Mouse (Mus musculus) gastrocnemius, postnatal 36 days (tissue): ENCODE data around the gene Krtap15. TPM values are rescaled to one million over a fixed set of nuclear protein-coding genes. Genes with fewer than 3 reads are reported as not detected.
A peak's percentile ranks its signal among the peaks of the same experiment; 100 is the strongest.

ENCODE experiments used
- DNase-seq, 2 experiments: peaks; one replicate each; pipeline ENCODE4 v3.0.0; 2022
- intact Hi-C: fragments of 180-260 bp; cut with DNase I; formaldehyde crosslinking; loops from one replicate; pipeline ENCODE4 v1.15.1; 2025
- long read RNA-seq, 2 experiments: library from polyadenylated mRNA; stranded (forward); transcript quantifications; one replicate each; pipeline ENCODE4 v2.0.0; 2021
- total RNA-seq, 2 experiments: library from RNA; stranded (reverse); gene quantifications; 2 replicates each; pipeline ENCODE4 v1.2.3; 2021

The Krtap15 gene
- not detected for total RNA-seq
- long read RNA-seq, experiment 1, result 0 reads
- long read RNA-seq, experiment 2, result 0 reads

- peak; percentile 25 to 28 for DNase-seq
- intact Hi-C loops, result loop anchor here (5.0 kb wide), 1 partner anchor 163 kb away; no protein-coding TSS in a partner anchor
These were observed at the start of gene Krtap15 for GRCm38 (mm10) chr16:88820066-88820465. Gene Krtap15, plus strand, starts transcription at chr16:88820215.

- no peak for DNase-seq
- intact Hi-C loops, result no loop called here
These were observed 45.9 kb upstream of the Krtap15 start, which contains the start of gene 2310057N15Rik for GRCm38 (mm10) chr16:88774106-88774505. Gene 2310057N15Rik, minus strand, starts transcription at chr16:88774206.

- no peak for DNase-seq
- intact Hi-C loops, result no loop called here
These were observed 42.4 kb upstream of the Krtap15 start, which contains the start of gene Gm5965 for GRCm38 (mm10) chr16:88777596-88777995. Gene Gm5965, plus strand, starts transcription at chr16:88777896.

- intact Hi-C loops, result no loop called here
- DNase-seq, result no peak
These were observed 33.2 kb upstream of the Krtap15 start for GRCm38 (mm10) chr16:88786786-88787185.

GRCm38 (mm10) chr16:88811827-88812226 lies 8.2 kb upstream of the Krtap15 start, which contains the start of gene Gm20741:
Gene Gm20741, minus strand, starts transcription at chr16:88812220.
- intact Hi-C loops, result no loop called here
- DNase-seq, result no peak

GRCm38 (mm10) chr16:88823736-88824135 lies 3.7 kb downstream of the Krtap15 start:
- intact Hi-C loops, result loop anchor here (5.0 kb wide), 1 partner anchor 166 kb away; no protein-coding TSS in a partner anchor

GRCm38 (mm10) chr16:88826095-88826652 lies 6.2 kb downstream of the Krtap15 start, which contains the start of gene Krtap14:
Gene Krtap14, minus strand, starts transcription at chr16:88826145.
- intact Hi-C loops, result no loop called here

More at GRCm38 (mm10) chr16:88823736-88824135, 3.7 kb downstream of the Krtap15 start:
- DNase-seq, result no peak

GRCm38 (mm10) chr16:88826978-88827377 lies 7.0 kb downstream of the Krtap15 start:
- intact Hi-C loops, result no loop called here
- no peak for DNase-seq

More at GRCm38 (mm10) chr16:88826095-88826652, 6.2 kb downstream of the Krtap15 start, which contains the start of gene Krtap14:
- DNase-seq, result no peak

GRCm38 (mm10) chr16:88847363-88847762 lies 27.3 kb downstream of the Krtap15 start:
- intact Hi-C loops, result no loop called here

GRCm38 (mm10) chr16:88848558-88848957 lies 28.5 kb downstream of the Krtap15 start:
- DNase-seq, result no peak
- intact Hi-C loops, result no loop called here

More at GRCm38 (mm10) chr16:88847363-88847762, 27.3 kb downstream of the Krtap15 start:
- DNase-seq, result no peak

GRCm38 (mm10) chr16:88851450-88851849 lies 31.4 kb downstream of the Krtap15 start:
- no peak for DNase-seq
- intact Hi-C loops, result loop anchor here (5.0 kb wide), 1 partner anchor 194 kb away; no protein-coding TSS in a partner anchor

GRCm38 (mm10) chr16:88864887-88865407 lies 44.9 kb downstream of the Krtap15 start:
- intact Hi-C loops, result no loop called here
- DNase-seq, result no peak

GRCm38 (mm10) chr16:88869311-88869710 lies 49.3 kb downstream of the Krtap15 start, which contains the start of gene Krtap19-1:
Gene Krtap19-1, minus strand, starts transcription at chr16:88869411.
- intact Hi-C loops, result no loop called here
- no peak for DNase-seq

- no peak for DNase-seq
- intact Hi-C loops, result no loop called here
These were observed 54.2 kb downstream of the Krtap15 start, which contains the start of gene Krtap19-2 for GRCm38 (mm10) chr16:88874169-88874568. Gene Krtap19-2, minus strand, starts transcription at chr16:88874269.

- intact Hi-C loops, result no loop called here
- no peak for DNase-seq
These were observed 57.9 kb downstream of the Krtap15 start, which contains the start of gene Krtap19-3 for GRCm38 (mm10) chr16:88877938-88878337. Gene Krtap19-3, minus strand, starts transcription at chr16:88878038.

Other genes starting within 250 kb of the Krtap15 start
- gene Krtap24-1, start 207.9 kb upstream of the Krtap15 start, total RNA-seq, result not detected
- under 1 TPM in 1 of 2 experiments, not detected in 1; 0.49 TPM for gene 2310079G19Rik, start 192.5 kb upstream of the Krtap15 start, total RNA-seq
- gene Krtap26-1, start 172.4 kb upstream of the Krtap15 start, total RNA-seq, result not detected
- gene Krtap27-1, start 148.5 kb upstream of the Krtap15 start, total RNA-seq, result not detected
- not detected for gene 2310061N02Rik, start 112.3 kb upstream of the Krtap15 start, total RNA-seq
- not detected for gene Krtap13-1, start 91.4 kb upstream of the Krtap15 start, total RNA-seq
- gene Krtap13, start 68.6 kb upstream of the Krtap15 start, total RNA-seq, result not detected
- gene 2310034C09Rik, start 61.4 kb upstream of the Krtap15 start, total RNA-seq, result not detected
- gene 2310057N15Rik, start 46.0 kb upstream of the Krtap15 start, total RNA-seq, result not detected
- gene Gm5965, start 42.3 kb upstream of the Krtap15 start, total RNA-seq, result not detected
- gene Gm20741, start 8.0 kb upstream of the Krtap15 start, total RNA-seq, result not detected
- gene Krtap14, start 5.9 kb downstream of the Krtap15 start, total RNA-seq, result not detected
- not detected for gene Krtap19-1, start 49.2 kb downstream of the Krtap15 start, total RNA-seq
- not detected for gene Krtap19-2, start 54.1 kb downstream of the Krtap15 start, total RNA-seq
- gene Krtap19-3, start 57.8 kb downstream of the Krtap15 start, total RNA-seq, result not detected
- not detected for gene Krtap19-4, start 64.9 kb downstream of the Krtap15 start, total RNA-seq
- gene Krtap19-5, start 76.2 kb downstream of the Krtap15 start, total RNA-seq, result not detected
- gene Krtap19-9b, start 112.0 kb downstream of the Krtap15 start, total RNA-seq, result not detected
- not detected for gene Krtap16-3, start 142.7 kb downstream of the Krtap15 start, total RNA-seq
- not detected for gene Krtap22-2, start 190.5 kb downstream of the Krtap15 start, total RNA-seq
- not detected for gene Gm10229, start 195.1 kb downstream of the Krtap15 start, total RNA-seq
- not detected for gene Krtap6-1, start 211.5 kb downstream of the Krtap15 start, total RNA-seq
- gene Gm10228, start 221.3 kb downstream of the Krtap15 start, total RNA-seq, result not detected
- gene Krtap6-5, start 227.7 kb downstream of the Krtap15 start, total RNA-seq, result not detected
- not detected for gene 1110025L11Rik, start 243.8 kb downstream of the Krtap15 start, total RNA-seq